Mouse (Mus musculus): Measurements from ENCODE around the gene Mrpl39.

The Mrpl39 gene

GRCm38 (mm10) chr16:84698708-84699107 is 36.8 kb downstream of the Mrpl39 start:
- DNase-seq (ENCODE audit: low read depth), result no peak

DNA sequence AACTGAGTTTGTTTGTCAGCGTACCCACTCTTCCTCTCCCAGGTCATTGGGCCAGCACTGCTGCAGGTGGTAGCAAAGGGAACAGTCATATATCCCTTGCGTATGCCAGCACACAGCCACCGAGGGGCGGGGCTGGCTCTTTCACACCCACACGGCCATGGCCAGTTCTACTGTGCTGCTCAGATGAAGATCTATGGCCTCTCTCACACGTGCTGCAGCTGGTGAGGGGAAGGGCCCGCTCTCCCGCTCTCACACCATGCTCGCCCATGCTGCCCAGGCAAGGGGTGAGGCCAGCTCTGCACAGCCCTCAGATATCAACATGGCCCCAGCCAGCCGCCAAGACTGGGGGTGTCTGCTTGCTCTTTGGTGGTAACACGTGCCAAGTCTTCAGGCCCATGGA is 39.4 kb downstream of the Mrpl39 start:
- DNase-seq (ENCODE audit: low read depth), result no peak

DNA sequence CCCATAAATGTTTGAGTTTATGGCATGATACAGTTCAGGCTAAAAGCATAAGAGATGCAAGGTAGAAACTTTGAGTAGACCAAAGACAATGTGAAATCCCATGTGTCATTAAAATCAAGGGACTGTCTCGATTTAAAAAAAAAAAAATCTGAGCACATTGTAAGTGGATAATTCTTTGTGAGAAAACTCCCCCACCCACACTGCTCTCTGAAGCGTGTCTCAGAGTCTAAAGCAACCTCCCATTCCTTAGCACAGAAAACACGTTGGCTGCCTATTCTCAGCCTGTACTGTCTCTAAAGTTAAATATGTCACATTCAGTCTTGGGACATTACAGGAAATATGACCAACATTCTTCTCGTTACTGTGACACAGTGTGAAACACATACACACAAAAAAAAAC is 53.6 kb downstream of the Mrpl39 start:
- no peak for DNase-seq (ENCODE audit: low read depth)

DNA sequence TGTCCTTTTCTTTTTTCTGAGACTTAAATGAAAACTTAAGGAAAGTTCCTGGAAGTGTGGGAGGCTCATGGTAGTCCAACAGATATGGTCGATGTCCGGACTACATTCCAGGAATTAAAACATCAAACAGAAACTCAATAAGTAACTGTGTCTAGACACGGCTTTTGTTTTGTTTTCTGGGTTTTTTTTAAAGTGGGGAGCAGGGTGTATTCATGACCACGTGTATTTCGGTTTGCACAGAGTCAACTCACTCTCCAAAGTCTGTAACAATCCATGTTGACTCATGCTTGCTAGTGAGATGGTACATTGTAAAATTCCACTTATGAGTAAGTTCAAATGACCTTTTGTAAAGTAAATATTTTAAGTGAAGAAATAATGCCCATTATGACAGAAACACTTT is 54.8 kb downstream of the Mrpl39 start:
- no peak for DNase-seq (ENCODE audit: low read depth)

GRCm38 (mm10) chr16:84677292-84677691 is 58.2 kb downstream of the Mrpl39 start:
- DNase-seq (ENCODE audit: low read depth), result no peak
